Comparison of ENCODE assay signal across 27 mouse cellular contexts in the genomic region with DNA sequence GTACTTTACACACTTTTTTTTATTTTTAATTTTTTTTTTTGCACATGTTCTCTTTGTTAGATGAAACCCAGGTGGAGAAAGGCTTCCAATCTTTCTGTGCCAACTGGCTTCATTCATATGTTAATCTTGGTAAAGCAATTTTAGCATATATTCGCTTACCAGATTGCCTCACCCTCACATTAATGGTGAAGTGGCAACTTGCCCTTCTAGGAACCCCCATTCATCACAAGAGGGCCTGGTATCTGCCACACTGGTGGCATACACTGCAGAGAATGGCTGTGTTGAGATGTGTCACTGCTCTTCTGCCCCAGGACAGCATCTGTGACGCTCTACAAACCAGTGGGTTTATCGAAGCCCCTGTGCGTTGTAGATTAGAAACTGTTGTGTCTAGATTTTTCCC.
DNase-seq lines count a peak whose midpoint lies in the region; ATAC-seq lines count a peak whose summit lies in the region.
"Had no signal": no experiment of that assay in that cellular context is flagged by ENCODE, and none has a peak within 500 bp of the region (broad histone marks: within the 10 kb centered on the region; RNA-seq: fewer than 3 reads in every experiment).

No protein-coding gene starts in this region.

- H3K9ac ChIP-seq in forebrain, embryonic 14.5 days (ENCODE audit: low read length): no peak overlapping the region
- no peak overlapping the region for H3K9ac ChIP-seq in forebrain, embryonic 11.5 days (ENCODE audit: low read length)
- H3K9ac ChIP-seq in hindbrain, embryonic 12.5 days: no peak overlapping the region
- H3K9ac ChIP-seq in hindbrain, embryonic 11.5 days (ENCODE audit: low read depth, low read length): no peak overlapping the region
- no peak overlapping the region for H3K9ac ChIP-seq in neural tube, embryonic 13.5 days
- H3K9ac ChIP-seq: embryonic facial prominence, embryonic 12.5 days; embryonic facial prominence, embryonic 15.5 days; heart, embryonic 13.5 days; intestine, embryonic 15.5 days had no signal

- H3K27ac ChIP-seq in forebrain, embryonic 14.5 days (ENCODE audit: low read depth, low read length): peak overlapping the region; percentile 82
- no peak overlapping the region for H3K27ac ChIP-seq in forebrain, embryonic 11.5 days (ENCODE audit: low read depth, low read length)
- H3K27ac ChIP-seq in hindbrain, embryonic 12.5 days: no peak overlapping the region
- no peak overlapping the region for H3K27ac ChIP-seq in hindbrain, embryonic 11.5 days (ENCODE audit: low read depth, low read length)
- H3K27ac ChIP-seq in neural tube, embryonic 13.5 days (replicated peaks): peak overlapping the region; percentile 61; the same call in 1 of the 2 replicates
- H3K27ac ChIP-seq: embryonic facial prominence, embryonic 12.5 days; embryonic facial prominence, embryonic 15.5 days; heart, adult 2 months; heart, embryonic 10.5 days; heart, embryonic 13.5 days; intestine, embryonic 15.5 days had no signal

- ATAC-seq in forebrain, embryonic 14.5 days: peak; percentile 82
- no peak for ATAC-seq in forebrain, embryonic 11.5 days (replicated peaks; ENCODE audit: low FRiP score)
- peak; percentile 24; the same call in 1 of the 2 replicates for ATAC-seq in hindbrain, embryonic 12.5 days (ENCODE audit: low FRiP score)
- no peak for ATAC-seq in hindbrain, embryonic 11.5 days (ENCODE audit: low FRiP score)
- no peak for ATAC-seq in neural tube, embryonic 13.5 days (ENCODE audit: low read depth)
- ATAC-seq in megakaryocyte, adult 5-6 weeks (ENCODE audit: poor library complexity, severe bottlenecking): no peak
- ATAC-seq: hindbrain, embryonic 16.5 days; intestine, embryonic 15.5 days; Patski had no signal

- no peak overlapping the region for H3K4me2 ChIP-seq in forebrain, embryonic 14.5 days (ENCODE audit: low read length)
- H3K4me2 ChIP-seq in forebrain, embryonic 11.5 days (ENCODE audit: low read depth, low read length, severe bottlenecking): no peak overlapping the region
- H3K4me2 ChIP-seq in hindbrain, embryonic 12.5 days (replicated peaks): no peak overlapping the region
- H3K4me2 ChIP-seq in hindbrain, embryonic 11.5 days (replicated peaks; ENCODE audit: low read depth, low read length): no peak overlapping the region
- no peak overlapping the region for H3K4me2 ChIP-seq in neural tube, embryonic 13.5 days
- H3K4me2 ChIP-seq: embryonic facial prominence, embryonic 12.5 days; embryonic facial prominence, embryonic 15.5 days; heart, embryonic 13.5 days; intestine, embryonic 15.5 days had no signal

- H3K36me3 ChIP-seq in forebrain, embryonic 14.5 days (ENCODE audit: control insufficient read depth, insufficient read depth, low read length): 0 out of 2 replicates have a peak, but pooled peaks cover 2% of the 10 kb centered on the region
- no peaks in the 10 kb centered on the region for H3K36me3 ChIP-seq in forebrain, embryonic 11.5 days (ENCODE audit: control insufficient read depth, insufficient read depth, low read length)
- H3K36me3 ChIP-seq in hindbrain, embryonic 12.5 days: no peaks in the 10 kb centered on the region
- H3K36me3 ChIP-seq in hindbrain, embryonic 11.5 days (ENCODE audit: control insufficient read depth, insufficient read depth, low read length): no peaks in the 10 kb centered on the region
- no peaks in the 10 kb centered on the region for H3K36me3 ChIP-seq in neural tube, embryonic 13.5 days
- H3K36me3 ChIP-seq: embryonic facial prominence, embryonic 12.5 days; embryonic facial prominence, embryonic 15.5 days; G1E; heart, embryonic 13.5 days; intestine, embryonic 15.5 days had no signal

- 36% methylated on average over 4 of the region's 4 CpGs for WGBS in forebrain, embryonic 14.5 days
- WGBS in forebrain, embryonic 11.5 days: 91% methylated on average over 4 of the region's 4 CpGs
- whole genome bisulfite sequencing in hindbrain, embryonic 12.5 days: 78% methylated on average over 4 of the region's 4 CpGs
- 88% methylated on average over 4 of the region's 4 CpGs for WGBS in hindbrain, embryonic 11.5 days
- WGBS in neural tube, embryonic 13.5 days: 53% methylated on average over 4 of the region's 4 CpGs

- no peaks in the 10 kb centered on the region for H3K27me3 ChIP-seq in forebrain, embryonic 14.5 days (replicated peaks; ENCODE audit: control insufficient read depth, insufficient read depth, low read length)
- no peaks in the 10 kb centered on the region for H3K27me3 ChIP-seq in forebrain, embryonic 11.5 days (ENCODE audit: control insufficient read depth, insufficient read depth, low read length)
- no peaks in the 10 kb centered on the region for H3K27me3 ChIP-seq in hindbrain, embryonic 12.5 days
- no peaks in the 10 kb centered on the region for H3K27me3 ChIP-seq in hindbrain, embryonic 11.5 days (ENCODE audit: control insufficient read depth, insufficient read depth, low read length)
- no peaks in the 10 kb centered on the region for H3K27me3 ChIP-seq in neural tube, embryonic 13.5 days
- H3K27me3 ChIP-seq: embryonic facial prominence, embryonic 12.5 days; embryonic facial prominence, embryonic 15.5 days; heart, embryonic 13.5 days; intestine, embryonic 15.5 days; Patski had no signal

- peak; percentile 81 for DNase-seq in forebrain, embryonic 14.5 days (ENCODE audit: low spot score)
- DNase-seq in forebrain, embryonic 11.5 days (ENCODE audit: low spot score): no peak
- no peak for DNase-seq in hindbrain, embryonic 11.5 days (ENCODE audit: low spot score)
- DNase-seq in neural tube, embryonic 10.5 days (ENCODE audit: extremely low spot score, low spot score): no peak
- DNase-seq: adrenal gland, postnatal 10 days; adrenal gland, postnatal 36 days; B cell, adult 2 months; cerebellum, adult 11 months; cerebellum, adult 2 months; cerebellum, adult 9-11 months; cerebellum, postnatal 25 days; gastrocnemius, postnatal 10 days; gastrocnemius, postnatal 36 days; heart, adult 2 months; heart, postnatal 14 days; kidney, adult 11 months had no signal

- peaks cover 19% of the 10 kb centered on the region for H3K4me1 ChIP-seq in forebrain, embryonic 14.5 days (ENCODE audit: control insufficient read depth, insufficient read depth, low read length)
- no peaks in the 10 kb centered on the region for H3K4me1 ChIP-seq in forebrain, embryonic 11.5 days (replicated peaks; ENCODE audit: control insufficient read depth, insufficient read depth, low read length)
- peaks cover 11% of the 10 kb centered on the region for H3K4me1 ChIP-seq in hindbrain, embryonic 12.5 days
- H3K4me1 ChIP-seq in hindbrain, embryonic 11.5 days (replicated peaks; ENCODE audit: control insufficient read depth, insufficient read depth, low read length): no peaks in the 10 kb centered on the region; the same call in 1 of the 2 replicates
- H3K4me1 ChIP-seq in neural tube, embryonic 13.5 days (replicated peaks): peaks cover 58% of the 10 kb centered on the region
- H3K4me1 ChIP-seq: embryonic facial prominence, embryonic 12.5 days; embryonic facial prominence, embryonic 15.5 days; intestine, embryonic 15.5 days had no signal

- no peaks in the 10 kb centered on the region for H3K9me3 ChIP-seq in forebrain, embryonic 14.5 days (replicated peaks; ENCODE audit: control insufficient read depth, low read length)
- no peaks in the 10 kb centered on the region for H3K9me3 ChIP-seq in forebrain, embryonic 11.5 days (ENCODE audit: control insufficient read depth, low read length)
- H3K9me3 ChIP-seq in hindbrain, embryonic 12.5 days (replicated peaks): no peaks in the 10 kb centered on the region
- H3K9me3 ChIP-seq in hindbrain, embryonic 11.5 days (ENCODE audit: control insufficient read depth, low read length): no peaks in the 10 kb centered on the region
- no peaks in the 10 kb centered on the region for H3K9me3 ChIP-seq in neural tube, embryonic 13.5 days
- H3K9me3 ChIP-seq: embryonic facial prominence, embryonic 12.5 days; embryonic facial prominence, embryonic 15.5 days; G1E; heart, embryonic 10.5 days; heart, embryonic 13.5 days; intestine, embryonic 15.5 days had no signal

- H3K4me3 ChIP-seq in forebrain, embryonic 14.5 days (ENCODE audit: low read depth, low read length): no peak overlapping the region
- H3K4me3 ChIP-seq in forebrain, embryonic 11.5 days (ENCODE audit: low read depth, low read length): no peak overlapping the region
- no peak overlapping the region for H3K4me3 ChIP-seq in hindbrain, embryonic 12.5 days
- no peak overlapping the region for H3K4me3 ChIP-seq in hindbrain, embryonic 11.5 days (ENCODE audit: low read depth, low read length)
- no peak overlapping the region for H3K4me3 ChIP-seq in neural tube, embryonic 13.5 days
- H3K4me3 ChIP-seq: embryonic facial prominence, embryonic 12.5 days; embryonic facial prominence, embryonic 15.5 days; heart, adult 2 months; heart, embryonic 10.5 days; heart, embryonic 13.5 days; intestine, embryonic 15.5 days had no signal

Comparison
In these comparisons a context has a peak if more than half of its experiments do, and no peak if none do; other contexts are left out.
1. ATAC-seq: peak in forebrain, embryonic 14.5 days (single experiment) and hindbrain, embryonic 12.5 days (single experiment); none in forebrain, embryonic 11.5 days (single experiment), hindbrain, embryonic 11.5 days (single experiment), neural tube, embryonic 13.5 days (single experiment) and megakaryocyte, adult 5-6 weeks (single experiment).
2. H3K27ac ChIP-seq: peak in forebrain, embryonic 14.5 days (single experiment) and neural tube, embryonic 13.5 days (single experiment); none in forebrain, embryonic 11.5 days (single experiment), hindbrain, embryonic 12.5 days (single experiment) and hindbrain, embryonic 11.5 days (single experiment).